Mouse (Mus musculus) heart, embryonic 13.5 days (tissue): ENCODE results near the gene Lamtor2. TPM values are rescaled to one million over a fixed set of nuclear protein-coding genes. Genes with fewer than 3 reads are reported as not detected.
"Not testable (repeated sequence)": the region's sequence is repeated elsewhere in the genome, so short reads cannot be mapped to it uniquely, and the experiment has no call there.

ENCODE experiments used
- ATAC-seq: fragments of 200-750 bp; cut with Nextera tagmentation; 2 replicates; pipeline ENCODE4 v1.8.0; 2017; ENCODE audit warnings: moderate TSS enrichment; ENCODE audit not compliant: insufficient number of reproducible peaks, low FRiP score, low TSS enrichment; ENCODE audit errors: extremely low read depth
- H3K27ac ChIP-seq: fragments of 300-500 bp; sonication (generic); replicated peaks from 2 replicates; pipeline ENCODE4 v1.5.1; 2015; ENCODE audit warnings: moderate library complexity, mild to moderate bottlenecking, inconsistent platforms
- H3K27me3 ChIP-seq: fragments of 300-500 bp; sonication (generic); replicated peaks from 2 replicates; pipeline ENCODE4 v1.6.1; 2015; ENCODE audit warnings: mild to moderate bottlenecking, inconsistent platforms
- H3K36me3 ChIP-seq: fragments of 300-500 bp; sonication (generic); 2 replicates; pipeline ENCODE4 v1.6.1; 2015; ENCODE audit warnings: mild to moderate bottlenecking, inconsistent platforms
- H3K4me1 ChIP-seq: fragments of 300-500 bp; sonication (generic); 2 replicates; pipeline ENCODE4 v1.6.1; 2015; ENCODE audit warnings: inconsistent platforms
- H3K4me2 ChIP-seq: fragments of 300-500 bp; sonication (generic); 2 replicates; pipeline ENCODE4 v1.6.1; 2015; ENCODE audit warnings: inconsistent platforms, mild to moderate bottlenecking, moderate library complexity
- H3K4me3 ChIP-seq: fragments of 300-500 bp; sonication (generic); 2 replicates; pipeline ENCODE4 v1.5.1; 2015; ENCODE audit warnings: moderate library complexity, mild to moderate bottlenecking, inconsistent platforms
- H3K9ac ChIP-seq: fragments of 300-500 bp; sonication (generic); 2 replicates; pipeline ENCODE4 v1.6.1; 2015; ENCODE audit warnings: inconsistent platforms, mild to moderate bottlenecking, moderate library complexity
- H3K9me3 ChIP-seq: fragments of 300-500 bp; sonication (generic); 2 replicates; pipeline ENCODE4 v1.6.1; 2016; ENCODE audit warnings: inconsistent platforms
- WGBS: fragments of 180-500 bp; shearing (Covaris S2); methylation state at CpG from one replicate; pipeline ENCODE4 v1.1.7; 2015; ENCODE audit warnings: mixed read lengths; 5-methylcytosine and 5-hydroxymethylcytosine counted together
- polyA plus RNA-seq: library from polyadenylated mRNA; unstranded; fragments of >200 nt; fragmentation: Nextera tagmentation; extraction: Ambion mirVana; gene quantifications from 2 replicates; pipeline ENCODE4 v1.2.1, GENCODE M21; 2015

Gene Lamtor2
- polyA plus RNA-seq, 1 experiment from 2014 or later: 131 TPM

- Histone ChIP-seq H3K9ac (peak overlapping the region; percentile 97), H3K27ac (peak overlapping the region; percentile 73), H3K9me3 (no peaks in the 10 kb centered on the region), H3K27me3 (no peaks in the 10 kb centered on the region; the same call in 1 of the 2 replicates), H3K4me3 (peak overlapping the region; percentile 94), H3K4me2 (peak overlapping the region; percentile 82), H3K36me3 (peaks cover 39% of the 10 kb centered on the region), H3K4me1 (peaks cover 15% of the 10 kb centered on the region)
- 0% methylated on average over 34 of the region's 34 CpGs for WGBS
- ATAC-seq: peak; percentile 67
Observed at GRCm38 (mm10) chr3:88579454-88580117, 26.7 kb upstream of the Lamtor2 start.

- Histone ChIP-seq H3K4me3 (peak overlapping the region; percentile 94), H3K27ac (no peak overlapping the region), H3K9me3 (no peaks in the 10 kb centered on the region), H3K4me2 (peak overlapping the region; percentile 82), H3K4me1 (peaks cover 15% of the 10 kb centered on the region), H3K27me3 (no peaks in the 10 kb centered on the region; the same call in 1 of the 2 replicates), H3K9ac (peak overlapping the region; percentile 97; the same call in 1 of the 2 replicates), H3K36me3 (peaks cover 31% of the 10 kb centered on the region)
- no peak for ATAC-seq
- WGBS: 37% methylated on average over 8 of the region's 8 CpGs
Observed at GRCm38 (mm10) chr3:88578498-88579424, 25.9 kb upstream of the Lamtor2 start.

- not testable (repeated sequence) for ATAC-seq, H3K27me3 ChIP-seq, H3K27ac ChIP-seq, H3K9me3 ChIP-seq, H3K4me3 ChIP-seq, H3K4me2 ChIP-seq, H3K9ac ChIP-seq
- Histone ChIP-seq H3K36me3 (peaks cover 21% of the 10 kb centered on the region), H3K4me1 (peaks cover 15% of the 10 kb centered on the region)
- WGBS: 78% methylated on average over 5 of the region's 5 CpGs
Observed at GRCm38 (mm10) chr3:88577846-88578245, 25.0 kb upstream of the Lamtor2 start.

GRCm38 (mm10) chr3:88575540-88575939, 22.7 kb upstream of the Lamtor2 start, which contains the start of gene Ssr2:
Ssr2 (plus strand) TSS chr3:88575876.
- Histone ChIP-seq H3K9ac (no peak within 1 kb of the TSS), H3K4me3 (no peak within 1 kb of the TSS), H3K27ac (no peak within 1 kb of the TSS), H3K27me3 (no peaks in the 10 kb centered on the region; the same call in 1 of the 2 replicates), H3K4me1 (peaks cover 11% of the 10 kb centered on the region), H3K9me3 (no peaks in the 10 kb centered on the region), H3K4me2 (no peak within 1 kb of the TSS), H3K36me3 (peaks cover 1% of the 10 kb centered on the region; the same call in 1 of the 2 replicates)
- 77% methylated on average over 3 of the region's 3 CpGs for WGBS
- ATAC-seq: no peak

GRCm38 (mm10) chr3:88573810-88574209, 20.9 kb upstream of the Lamtor2 start:
- Histone ChIP-seq H3K4me2 (no peak overlapping the region), H3K4me3 (no peak overlapping the region), H3K9ac (no peak overlapping the region), H3K36me3 (peaks cover 19% of the 10 kb centered on the region), H3K27ac (no peak overlapping the region), H3K27me3 (no peaks in the 10 kb centered on the region; the same call in 1 of the 2 replicates), H3K4me1 (0 out of 2 replicates have a peak, but pooled peaks cover 1% of the 10 kb centered on the region), H3K9me3 (no peaks in the 10 kb centered on the region)
- ATAC-seq: no peak
- WGBS: 76% methylated on average over 2 of the region's 2 CpGs

- no peak overlapping the region for H3K9ac ChIP-seq
- H3K9me3 ChIP-seq: no peaks in the 10 kb centered on the region
- no peak overlapping the region for H3K4me3 ChIP-seq
- H3K27me3 ChIP-seq: no peaks in the 10 kb centered on the region; the same call in 1 of the 2 replicates
- no peak overlapping the region for H3K27ac ChIP-seq
- no peak for ATAC-seq
- H3K4me1 ChIP-seq: no peaks in the 10 kb centered on the region
- peaks cover 28% of the 10 kb centered on the region for H3K36me3 ChIP-seq
- H3K4me2 ChIP-seq: no peak overlapping the region
- WGBS: 87% methylated on average over 2 of the region's 2 CpGs
Observed at GRCm38 (mm10) chr3:88572835-88573234, 20.0 kb upstream of the Lamtor2 start.

GRCm38 (mm10) chr3:88571856-88572255, 19.0 kb upstream of the Lamtor2 start:
- no peak overlapping the region for H3K9ac ChIP-seq
- H3K9me3 ChIP-seq: no peaks in the 10 kb centered on the region
- H3K4me1 ChIP-seq: no peaks in the 10 kb centered on the region
- no peaks in the 10 kb centered on the region; the same call in 1 of the 2 replicates for H3K27me3 ChIP-seq
- no peak overlapping the region for H3K4me2 ChIP-seq
- no peak overlapping the region for H3K4me3 ChIP-seq
- H3K27ac ChIP-seq: no peak overlapping the region
- H3K36me3 ChIP-seq: peaks cover 38% of the 10 kb centered on the region
- no peak for ATAC-seq
- WGBS: 70% methylated on average over 1 of the region's 1 CpGs

- 91% methylated on average over 10 of the region's 10 CpGs for WGBS
- no peak overlapping the region for H3K4me2 ChIP-seq
- no peak for ATAC-seq
- H3K4me1 ChIP-seq: peaks cover 9% of the 10 kb centered on the region
- H3K27ac ChIP-seq: no peak overlapping the region
- H3K4me3 ChIP-seq: no peak overlapping the region
- H3K9me3 ChIP-seq: no peaks in the 10 kb centered on the region
- H3K27me3 ChIP-seq: no peaks in the 10 kb centered on the region; the same call in 1 of the 2 replicates
- peaks cover 53% of the 10 kb centered on the region for H3K36me3 ChIP-seq
- H3K9ac ChIP-seq: no peak overlapping the region
Observed at GRCm38 (mm10) chr3:88570341-88570740, 17.5 kb upstream of the Lamtor2 start.

GRCm38 (mm10) chr3:88569694-88570093, 16.8 kb upstream of the Lamtor2 start:
- peaks cover 60% of the 10 kb centered on the region for H3K36me3 ChIP-seq
- no peak overlapping the region for H3K4me3 ChIP-seq
- no peak overlapping the region for H3K27ac ChIP-seq
- H3K4me2 ChIP-seq: no peak overlapping the region
- peaks cover 9% of the 10 kb centered on the region for H3K4me1 ChIP-seq
- WGBS: 84% methylated on average over 5 of the region's 5 CpGs
- no peaks in the 10 kb centered on the region for H3K27me3 ChIP-seq
- ATAC-seq: no peak
- no peak overlapping the region for H3K9ac ChIP-seq
- no peaks in the 10 kb centered on the region for H3K9me3 ChIP-seq

- H3K36me3 ChIP-seq: peaks cover 66% of the 10 kb centered on the region
- ATAC-seq: no peak
- 94% methylated on average over 2 of the region's 2 CpGs for whole genome bisulfite sequencing
Observed at GRCm38 (mm10) chr3:88569093-88569492, 16.2 kb upstream of the Lamtor2 start.

GRCm38 (mm10) chr3:88568615-88569014, 15.7 kb upstream of the Lamtor2 start:
- no peaks in the 10 kb centered on the region for H3K27me3 ChIP-seq
- WGBS: 87% methylated on average over 2 of the region's 2 CpGs
- H3K9ac ChIP-seq: no peak overlapping the region
- peaks cover 9% of the 10 kb centered on the region for H3K4me1 ChIP-seq
- no peak overlapping the region for H3K4me2 ChIP-seq
- no peak for ATAC-seq
- no peak overlapping the region for H3K4me3 ChIP-seq
- no peak overlapping the region for H3K27ac ChIP-seq
- no peaks in the 10 kb centered on the region for H3K9me3 ChIP-seq
- peaks cover 71% of the 10 kb centered on the region for H3K36me3 ChIP-seq

More at GRCm38 (mm10) chr3:88569093-88569492, 16.2 kb upstream of the Lamtor2 start:
- no peak overlapping the region for H3K9ac ChIP-seq
- H3K4me3 ChIP-seq: no peak overlapping the region
- H3K9me3 ChIP-seq: no peaks in the 10 kb centered on the region
- H3K27me3 ChIP-seq: no peaks in the 10 kb centered on the region
- H3K4me2 ChIP-seq: no peak overlapping the region
- H3K27ac ChIP-seq: no peak overlapping the region
- peaks cover 9% of the 10 kb centered on the region for H3K4me1 ChIP-seq
